Mouse (Mus musculus): ENCODE data around the gene Pgs1. TPM values are rescaled to one million over a fixed set of nuclear protein-coding genes. Genes with fewer than 3 reads are reported as not detected.
A peak's percentile ranks its signal among the peaks of the same experiment; 100 is the strongest.

Pgs1 gene
- polyA plus RNA-seq, 1 experiment from 2014 or later, result 37.5 TPM

- H3K4me1 ChIP-seq (ENCODE audit: control insufficient read depth, insufficient read depth, low read length), result peaks cover 58% of the 10 kb centered on the region
- 47% methylated on average over 17 of the region's 17 CpGs for WGBS
- no peak overlapping the region for H3K27ac ChIP-seq (ENCODE audit: low read depth, low read length)
Observed at GRCm38 (mm10) chr11:117959741-117960381, 26.2 kb upstream of the Pgs1 start.

GRCm38 (mm10) chr11:117960601-117961000 is 25.5 kb upstream of the Pgs1 start:
- Histone ChIP-seq H3K9ac (ENCODE audit: low read depth, low read length) (no peak overlapping the region), H3K27ac (ENCODE audit: low read depth, low read length) (0 out of 2 replicates have a peak overlapping the region, but pooled peaks have one; percentile 97), H3K4me3 (ENCODE audit: low read length) (no peak overlapping the region), H3K4me2 (replicated peaks; ENCODE audit: low read depth, low read length) (no peak overlapping the region), H3K36me3 (ENCODE audit: control insufficient read depth, insufficient read depth, low read length) (no peaks in the 10 kb centered on the region; the same call in 1 of the 2 replicates), H3K9me3 (ENCODE audit: control insufficient read depth, low read length) (no peaks in the 10 kb centered on the region), H3K27me3 (ENCODE audit: control insufficient read depth, insufficient read depth, low read length) (no peaks in the 10 kb centered on the region), H3K4me1 (ENCODE audit: control insufficient read depth, insufficient read depth, low read length) (peaks cover 62% of the 10 kb centered on the region)
- ATAC-seq (ENCODE audit: low FRiP score, low TSS enrichment), result no peak

More at GRCm38 (mm10) chr11:117959741-117960381, 26.2 kb upstream of the Pgs1 start:
- Histone ChIP-seq H3K36me3 (ENCODE audit: control insufficient read depth, insufficient read depth, low read length) (no peaks in the 10 kb centered on the region), H3K4me2 (replicated peaks; ENCODE audit: low read depth, low read length) (no peak overlapping the region), H3K9me3 (ENCODE audit: control insufficient read depth, low read length) (no peaks in the 10 kb centered on the region), H3K27me3 (ENCODE audit: control insufficient read depth, insufficient read depth, low read length) (no peaks in the 10 kb centered on the region), H3K9ac (ENCODE audit: low read depth, low read length) (no peak overlapping the region), H3K4me3 (ENCODE audit: low read length) (no peak overlapping the region)
- no peak for ATAC-seq (ENCODE audit: low FRiP score, low TSS enrichment)

GRCm38 (mm10) chr11:117962228-117963067 is 23.6 kb upstream of the Pgs1 start:
- H3K36me3 ChIP-seq (ENCODE audit: control insufficient read depth, insufficient read depth, low read length), result peaks cover 13% of the 10 kb centered on the region
- H3K27ac ChIP-seq (ENCODE audit: low read depth, low read length), result peak overlapping the region; percentile 97
- no peak overlapping the region for H3K4me3 ChIP-seq (ENCODE audit: low read length)
- H3K4me2 ChIP-seq (replicated peaks; ENCODE audit: low read depth, low read length), result peak overlapping the region; percentile 56
- no peaks in the 10 kb centered on the region for H3K9me3 ChIP-seq (ENCODE audit: control insufficient read depth, low read length)
- H3K27me3 ChIP-seq (ENCODE audit: control insufficient read depth, insufficient read depth, low read length), result peaks cover 7% of the 10 kb centered on the region; the same call in 1 of the 2 replicates
- H3K9ac ChIP-seq (ENCODE audit: low read depth, low read length), result peak overlapping the region; percentile 25; the same call in 1 of the 2 replicates
- peak; percentile 76 for ATAC-seq (ENCODE audit: low FRiP score, low TSS enrichment)
- 24% methylated on average over 10 of the region's 10 CpGs for WGBS
- peaks cover 76% of the 10 kb centered on the region for H3K4me1 ChIP-seq (ENCODE audit: control insufficient read depth, insufficient read depth, low read length)

GRCm38 (mm10) chr11:117963091-117963793 is 22.9 kb upstream of the Pgs1 start:
- WGBS, result under 1% methylated on average over 39 of the region's 40 CpGs
- Histone ChIP-seq H3K4me1 (ENCODE audit: control insufficient read depth, insufficient read depth, low read length) (peaks cover 83% of the 10 kb centered on the region), H3K36me3 (ENCODE audit: control insufficient read depth, insufficient read depth, low read length) (peaks cover 13% of the 10 kb centered on the region), H3K27me3 (ENCODE audit: control insufficient read depth, insufficient read depth, low read length) (peaks cover 11% of the 10 kb centered on the region; the same call in 1 of the 2 replicates), H3K4me3 (ENCODE audit: low read length) (peak overlapping the region; percentile 25), H3K9me3 (ENCODE audit: control insufficient read depth, low read length) (no peaks in the 10 kb centered on the region), H3K27ac (ENCODE audit: low read depth, low read length) (peak overlapping the region; percentile 97), H3K4me2 (replicated peaks; ENCODE audit: low read depth, low read length) (peak overlapping the region; percentile 56), H3K9ac (ENCODE audit: low read depth, low read length) (peak overlapping the region; percentile 40)
- ATAC-seq (ENCODE audit: low FRiP score, low TSS enrichment), result peak; percentile 93

- H3K27me3 ChIP-seq (ENCODE audit: control insufficient read depth, insufficient read depth, low read length), result peaks cover 12% of the 10 kb centered on the region; the same call in 1 of the 2 replicates
- peak overlapping the region; percentile 97 for H3K27ac ChIP-seq (ENCODE audit: low read depth, low read length)
- peak overlapping the region; percentile 14; the same call in 1 of the 2 replicates for H3K9ac ChIP-seq (ENCODE audit: low read depth, low read length)
- WGBS, result under 1% methylated on average over 9 of the region's 9 CpGs
- H3K4me2 ChIP-seq (replicated peaks; ENCODE audit: low read depth, low read length), result peak overlapping the region; percentile 56
- ATAC-seq (ENCODE audit: low FRiP score, low TSS enrichment), result no peak; the same call in 1 of the 2 replicates
- peaks cover 79% of the 10 kb centered on the region for H3K4me1 ChIP-seq (ENCODE audit: control insufficient read depth, insufficient read depth, low read length)
- H3K9me3 ChIP-seq (ENCODE audit: control insufficient read depth, low read length), result no peaks in the 10 kb centered on the region
- H3K4me3 ChIP-seq (ENCODE audit: low read length), result peak overlapping the region; percentile 25
- H3K36me3 ChIP-seq (ENCODE audit: control insufficient read depth, insufficient read depth, low read length), result peaks cover 13% of the 10 kb centered on the region
Observed at GRCm38 (mm10) chr11:117963872-117964271, 22.2 kb upstream of the Pgs1 start.

GRCm38 (mm10) chr11:117964294-117964693 is 21.8 kb upstream of the Pgs1 start:
- H3K4me1 ChIP-seq (ENCODE audit: control insufficient read depth, insufficient read depth, low read length), result peaks cover 79% of the 10 kb centered on the region
- WGBS, result 13% methylated on average over 1 of the region's 1 CpGs
- peak overlapping the region; percentile 97 for H3K27ac ChIP-seq (ENCODE audit: low read depth, low read length)
- H3K27me3 ChIP-seq (ENCODE audit: control insufficient read depth, insufficient read depth, low read length), result peaks cover 12% of the 10 kb centered on the region; the same call in 1 of the 2 replicates
- H3K36me3 ChIP-seq (ENCODE audit: control insufficient read depth, insufficient read depth, low read length), result peaks cover 13% of the 10 kb centered on the region
- no peak for ATAC-seq (ENCODE audit: low FRiP score, low TSS enrichment)
- no peaks in the 10 kb centered on the region for H3K9me3 ChIP-seq (ENCODE audit: control insufficient read depth, low read length)
- H3K4me3 ChIP-seq (ENCODE audit: low read length), result no peak overlapping the region
- peak overlapping the region; percentile 14; the same call in 1 of the 2 replicates for H3K9ac ChIP-seq (ENCODE audit: low read depth, low read length)
- peak overlapping the region; percentile 56 for H3K4me2 ChIP-seq (replicated peaks; ENCODE audit: low read depth, low read length)

GRCm38 (mm10) chr11:117965052-117965451 is 21.0 kb upstream of the Pgs1 start:
- peaks cover 12% of the 10 kb centered on the region; the same call in 1 of the 2 replicates for H3K27me3 ChIP-seq (ENCODE audit: control insufficient read depth, insufficient read depth, low read length)
- 0 out of 2 replicates have a peak overlapping the region, but pooled peaks have one; percentile 10 for H3K4me2 ChIP-seq (replicated peaks; ENCODE audit: low read depth, low read length)
- H3K27ac ChIP-seq (ENCODE audit: low read depth, low read length), result no peak overlapping the region
- ATAC-seq (ENCODE audit: low FRiP score, low TSS enrichment), result no peak
- no peaks in the 10 kb centered on the region for H3K9me3 ChIP-seq (ENCODE audit: control insufficient read depth, low read length)
- 45% methylated on average over 7 of the region's 7 CpGs for WGBS
- H3K9ac ChIP-seq (ENCODE audit: low read depth, low read length), result no peak overlapping the region
- H3K4me3 ChIP-seq (ENCODE audit: low read length), result no peak overlapping the region
- H3K36me3 ChIP-seq (ENCODE audit: control insufficient read depth, insufficient read depth, low read length), result peaks cover 13% of the 10 kb centered on the region
- H3K4me1 ChIP-seq (ENCODE audit: control insufficient read depth, insufficient read depth, low read length), result peaks cover 74% of the 10 kb centered on the region

- Histone ChIP-seq H3K36me3 (ENCODE audit: control insufficient read depth, insufficient read depth, low read length) (peaks cover 13% of the 10 kb centered on the region), H3K4me2 (replicated peaks; ENCODE audit: low read depth, low read length) (0 out of 2 replicates have a peak overlapping the region, but pooled peaks have one; percentile 10), H3K4me3 (ENCODE audit: low read length) (no peak overlapping the region), H3K9me3 (ENCODE audit: control insufficient read depth, low read length) (no peaks in the 10 kb centered on the region), H3K27ac (ENCODE audit: low read depth, low read length) (no peak overlapping the region), H3K4me1 (ENCODE audit: control insufficient read depth, insufficient read depth, low read length) (peaks cover 74% of the 10 kb centered on the region), H3K27me3 (ENCODE audit: control insufficient read depth, insufficient read depth, low read length) (peaks cover 12% of the 10 kb centered on the region; the same call in 1 of the 2 replicates), H3K9ac (ENCODE audit: low read depth, low read length) (no peak overlapping the region)
- ATAC-seq (ENCODE audit: low FRiP score, low TSS enrichment), result no peak
- WGBS, result 26% methylated on average over 9 of the region's 9 CpGs
Observed at GRCm38 (mm10) chr11:117965561-117965981, 20.5 kb upstream of the Pgs1 start.

All from kidney, embryonic 14.5 days (tissue).